Mouse (Mus musculus) heart, postnatal 0 days (tissue): Measurements from ENCODE around the gene Klf2.

Experiments
- CTCF ChIP-seq: IDR thresholded peaks from 2 replicates; pipeline ENCODE4 v1.5.1; 2016; ENCODE audit warnings: antibody characterized with exemption, control low read depth, low read depth
- EP300 ChIP-seq: IDR thresholded peaks from 2 replicates; pipeline ENCODE4 v1.6.1; 2016; ENCODE audit warnings: antibody characterized with exemption, low read depth

DNA sequence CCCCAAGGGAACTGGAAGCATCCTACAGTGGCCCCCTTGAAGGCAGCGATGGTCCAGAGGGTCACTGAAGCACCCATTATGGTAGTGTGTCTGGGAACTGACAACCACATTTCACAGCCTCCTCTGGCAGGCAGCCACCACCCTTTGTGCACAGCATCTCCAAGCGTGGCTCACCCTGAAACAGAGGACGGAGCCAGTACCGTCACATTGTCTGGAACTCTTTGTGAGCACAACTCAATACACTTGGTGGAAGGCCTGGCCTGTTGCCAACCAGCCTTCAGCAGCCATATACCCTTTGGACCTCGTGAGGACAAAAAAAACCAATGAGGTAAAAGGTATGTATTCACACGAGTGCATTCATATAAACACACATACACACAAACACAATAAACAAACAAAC, 10.6 kb upstream of the Klf2 start:
- TF ChIP-seq EP300 (no peak), CTCF (no peak)
